Mouse (Mus musculus): ENCODE data around the gene Alyref2.
"Not testable (repeated sequence)": the region's sequence is repeated elsewhere in the genome, so short reads cannot be mapped to it uniquely, and the experiment has no call there.

Gene Alyref2

DNA sequence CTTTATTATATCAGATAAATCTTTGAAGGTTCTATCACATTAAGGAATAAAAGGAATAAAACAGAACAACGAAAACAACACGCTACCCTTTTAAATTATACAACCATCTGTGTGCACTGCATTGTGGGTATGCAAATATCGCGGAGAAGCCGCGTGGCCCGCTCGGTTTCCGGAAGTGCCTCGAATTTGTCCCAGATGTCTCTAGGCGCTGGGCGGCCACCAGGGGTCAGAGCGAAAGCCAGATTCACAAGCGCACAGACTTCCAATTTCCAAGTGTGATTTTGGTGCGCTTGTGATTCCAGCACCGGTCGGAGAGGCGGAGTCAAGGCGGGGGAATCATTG lies at the start of gene Alyref2:
Gene Alyref2, plus strand, starts transcription at position 229 of the 342 bp plus-strand sequence.
- peak; percentile 92 to 94 for DNase-seq (ENCODE audit: low spot score in 2 of 2)

DNA sequence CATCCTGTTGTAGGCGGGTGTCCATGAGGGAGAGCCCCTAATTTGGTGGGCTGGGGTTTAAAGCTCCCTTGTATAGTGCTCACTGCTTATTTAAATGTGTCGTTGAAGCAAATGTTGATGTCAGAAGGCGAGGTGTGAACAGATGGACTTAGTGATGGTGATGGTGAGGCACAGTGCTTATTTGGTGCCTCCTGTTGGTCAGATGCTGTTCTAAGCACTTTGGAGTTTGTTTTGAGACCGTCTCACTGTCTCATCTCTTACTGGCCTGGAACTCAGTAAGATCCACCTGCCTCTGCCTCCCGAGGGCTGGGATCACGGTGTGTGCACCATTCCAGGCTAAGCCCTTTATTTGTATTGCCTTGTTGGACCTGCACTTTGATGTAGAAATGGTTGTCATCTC lies 48.4 kb upstream of the Alyref2 start:
- DNase-seq (ENCODE audit: low spot score in 2 of 2): no peak

DNA sequence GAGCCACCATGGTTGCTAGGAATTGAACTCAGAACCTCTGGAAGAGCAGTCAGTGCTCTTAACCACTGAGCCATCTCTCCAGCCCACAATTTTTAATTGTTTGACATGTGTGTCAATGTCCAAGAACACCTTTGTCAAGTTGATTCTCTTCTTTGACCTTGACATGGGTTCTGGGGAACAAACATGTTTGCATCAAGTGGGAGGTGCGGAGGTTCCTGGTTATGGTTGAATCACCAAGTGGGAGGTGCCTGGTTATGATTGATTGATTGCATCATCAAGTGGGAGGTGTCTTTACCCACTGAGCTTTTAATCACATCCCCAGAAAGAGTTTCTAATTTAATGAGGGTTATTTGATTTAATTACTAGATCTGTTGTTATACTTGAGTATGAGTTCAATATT lies 45.7 kb upstream of the Alyref2 start:
- DNase-seq (ENCODE audit: low spot score in 2 of 2): no peak

DNA sequence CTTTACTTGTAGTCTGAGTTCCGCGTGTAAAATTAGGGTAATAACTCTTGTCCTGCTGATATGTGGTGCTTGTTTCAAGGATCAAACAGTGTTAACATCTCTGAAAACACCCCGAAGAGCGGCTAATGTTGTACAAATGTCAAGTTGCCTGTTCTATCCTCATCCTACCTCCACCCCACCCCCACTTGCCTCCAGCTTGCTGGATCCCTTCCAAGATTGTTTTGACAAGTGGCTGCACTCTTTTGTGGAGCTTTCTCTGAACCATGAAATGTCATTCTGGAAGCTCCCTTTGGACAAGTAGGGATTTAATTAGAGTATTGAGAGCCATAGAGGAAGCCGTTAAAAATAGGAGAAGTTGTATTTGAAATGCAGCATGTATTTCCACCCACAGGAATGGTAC lies 43.5 kb upstream of the Alyref2 start:
- peak in 1 of 2 experiments; percentile 7 for DNase-seq (ENCODE audit: low spot score in 2 of 2)

DNA sequence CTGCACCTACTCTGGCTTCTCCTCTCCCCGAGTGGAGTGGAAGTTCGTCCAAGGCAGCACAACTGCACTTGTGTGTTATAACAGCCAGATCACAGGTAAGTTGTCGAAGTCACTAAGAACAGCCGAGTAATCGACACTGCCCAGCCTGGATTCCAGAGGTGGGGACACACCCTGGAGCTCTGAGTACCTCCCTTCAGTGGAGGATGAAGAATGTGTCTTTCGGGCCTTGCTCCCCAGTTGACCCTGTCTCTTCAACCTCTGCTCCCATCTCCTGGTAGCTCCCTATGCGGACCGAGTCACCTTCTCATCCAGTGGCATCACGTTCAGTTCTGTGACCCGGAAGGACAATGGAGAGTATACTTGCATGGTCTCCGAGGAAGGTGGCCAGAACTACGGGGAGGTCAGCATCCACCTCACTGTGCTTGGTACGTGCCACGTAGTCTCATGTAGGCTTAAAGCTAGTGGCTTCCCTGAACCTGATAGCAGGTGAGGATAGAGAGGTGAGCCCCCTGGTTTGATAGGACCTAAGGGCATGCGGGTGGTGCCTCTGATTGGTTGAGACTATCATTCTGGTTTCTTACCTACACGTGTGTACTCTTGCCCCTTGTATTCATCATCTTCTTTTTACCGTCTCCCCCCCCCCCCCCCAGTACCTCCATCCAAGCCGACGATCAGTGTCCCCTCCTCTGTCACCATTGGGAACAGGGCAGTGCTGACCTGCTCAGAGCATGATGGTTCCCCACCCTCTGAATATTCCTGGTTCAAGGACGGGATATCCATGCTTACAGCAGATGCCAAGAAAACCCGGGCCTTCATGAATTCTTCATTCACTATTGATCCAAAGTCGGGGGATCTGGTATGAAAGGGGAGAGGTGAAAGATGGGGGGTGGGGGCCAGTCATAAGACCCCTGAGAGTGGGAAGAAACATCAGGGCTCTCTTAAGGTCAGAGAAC lies 42.5 kb upstream of the Alyref2 start:
- no peak for DNase-seq (ENCODE audit: low spot score in 2 of 2)

- no peak for DNase-seq (ENCODE audit: low spot score in 2 of 2)
Observed at GRCm38 (mm10) chr1:171463133-171463532, 40.1 kb upstream of the Alyref2 start.

DNA sequence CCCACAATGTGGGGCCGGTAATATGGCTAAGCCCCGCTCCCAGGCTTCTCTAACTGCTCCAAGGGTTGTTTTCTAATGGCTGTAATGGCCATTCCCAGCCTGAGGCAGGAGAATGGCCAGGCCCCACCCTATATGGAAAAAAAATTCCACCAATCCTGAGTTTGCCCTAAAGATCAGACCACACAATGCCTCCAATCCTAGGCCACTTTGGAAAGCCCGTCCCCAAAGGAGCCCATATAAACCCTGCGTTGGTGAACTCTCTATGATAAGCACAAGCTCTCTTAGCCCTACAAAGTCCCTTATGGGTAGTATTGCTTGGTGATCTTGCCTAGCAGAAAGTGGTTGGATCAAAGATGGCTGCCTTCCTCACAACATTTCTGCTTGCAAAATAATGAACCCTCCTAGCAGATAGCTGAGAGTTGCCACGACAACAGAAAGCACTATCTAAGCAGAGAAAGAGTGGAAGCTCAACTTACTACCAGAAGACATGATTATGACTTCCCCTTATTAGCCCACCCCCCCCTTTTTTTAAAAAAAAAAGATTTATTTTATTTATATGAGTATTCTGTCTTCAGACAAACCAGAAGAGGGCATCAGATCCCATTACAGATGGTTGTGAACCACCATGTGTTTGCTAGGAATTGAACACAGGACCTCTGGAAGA lies 37.4 kb upstream of the Alyref2 start:
- DNase-seq (ENCODE audit: low spot score in 2 of 2): no peak

- DNase-seq (ENCODE audit: low spot score in 2 of 2): no peak
Observed at GRCm38 (mm10) chr1:171466565-171466964, 36.7 kb upstream of the Alyref2 start.

DNA sequence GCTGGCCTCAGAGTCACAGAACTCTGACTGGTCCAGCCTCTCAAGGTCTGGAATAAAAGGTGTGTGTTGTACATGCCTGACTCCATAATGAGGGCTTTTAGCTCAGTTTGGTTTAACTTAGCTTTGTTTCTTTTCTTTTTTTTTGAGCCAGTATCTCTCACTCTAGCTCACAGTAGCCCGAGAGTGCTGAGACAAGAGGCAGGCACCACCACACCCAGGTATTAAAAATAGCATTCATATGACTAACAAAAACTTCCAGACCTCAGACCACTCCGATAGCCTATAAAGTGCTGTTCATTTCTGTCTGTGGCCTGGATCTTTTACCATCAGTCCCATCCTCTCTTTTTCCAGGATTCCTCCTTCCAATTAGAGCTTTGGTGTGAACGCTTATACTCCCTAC lies 33.6 kb upstream of the Alyref2 start:
- no peak for DNase-seq (ENCODE audit: low spot score in 2 of 2)

DNA sequence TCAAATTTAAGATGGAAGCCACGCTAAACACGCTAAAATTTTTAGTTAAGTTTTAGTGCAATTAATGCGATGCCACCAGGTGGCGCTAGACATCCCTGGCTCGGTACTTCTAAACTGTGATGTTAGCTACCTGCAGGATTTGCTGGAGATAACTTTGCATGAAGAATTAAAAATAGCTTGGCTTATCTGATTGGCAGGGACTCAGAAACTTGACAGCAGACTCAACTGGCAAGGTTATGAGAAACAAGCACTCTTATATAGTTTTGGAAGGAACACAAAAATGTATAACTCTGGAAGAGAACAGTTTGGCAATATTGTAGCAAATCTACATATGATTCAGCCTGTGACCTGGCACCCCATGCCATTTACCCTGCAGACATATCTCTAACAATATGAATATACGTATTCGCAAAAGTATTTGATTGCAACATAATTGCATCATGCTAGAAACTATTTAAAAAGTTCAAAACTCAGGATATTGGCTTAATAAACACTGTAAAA lies 32.9 kb upstream of the Alyref2 start:
- peak in 1 of 2 experiments; percentile 37 for DNase-seq (ENCODE audit: low spot score in 2 of 2)

DNA sequence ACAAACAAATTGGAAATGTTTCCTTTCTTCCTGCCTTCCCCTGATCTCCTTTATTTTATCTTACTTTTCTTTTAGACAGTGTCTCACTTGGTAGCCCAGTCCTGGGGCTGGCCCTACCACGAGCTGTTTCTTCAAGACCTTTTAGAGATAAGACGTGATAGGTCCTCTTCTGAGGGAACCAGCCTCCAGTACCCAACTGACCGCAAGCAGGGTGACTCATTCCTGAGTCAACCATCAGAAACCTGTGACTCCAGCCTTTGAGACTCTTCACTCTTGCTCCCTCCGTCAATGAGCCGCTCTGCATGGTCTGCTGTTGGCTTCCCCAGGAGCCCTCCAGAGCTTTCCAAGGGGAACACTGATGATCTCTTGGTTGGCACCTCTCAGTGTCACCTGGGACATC lies 32.4 kb upstream of the Alyref2 start:
- no peak for DNase-seq (ENCODE audit: low spot score in 2 of 2)

- DNase-seq (ENCODE audit: low spot score in 2 of 2): no peak
Observed at GRCm38 (mm10) chr1:171471452-171471851, 31.8 kb upstream of the Alyref2 start.

GRCm38 (mm10) chr1:171471941-171472340 lies 31.3 kb upstream of the Alyref2 start:
- DNase-seq (ENCODE audit: low spot score in 2 of 2): not testable (repeated sequence)

GRCm38 (mm10) chr1:171473506-171473905 lies 29.8 kb upstream of the Alyref2 start:
- DNase-seq (ENCODE audit: low spot score in 2 of 2): no peak

- no peak for DNase-seq (ENCODE audit: low spot score in 2 of 2)
Observed at GRCm38 (mm10) chr1:171473920-171474640, 29.2 kb upstream of the Alyref2 start.

DNA sequence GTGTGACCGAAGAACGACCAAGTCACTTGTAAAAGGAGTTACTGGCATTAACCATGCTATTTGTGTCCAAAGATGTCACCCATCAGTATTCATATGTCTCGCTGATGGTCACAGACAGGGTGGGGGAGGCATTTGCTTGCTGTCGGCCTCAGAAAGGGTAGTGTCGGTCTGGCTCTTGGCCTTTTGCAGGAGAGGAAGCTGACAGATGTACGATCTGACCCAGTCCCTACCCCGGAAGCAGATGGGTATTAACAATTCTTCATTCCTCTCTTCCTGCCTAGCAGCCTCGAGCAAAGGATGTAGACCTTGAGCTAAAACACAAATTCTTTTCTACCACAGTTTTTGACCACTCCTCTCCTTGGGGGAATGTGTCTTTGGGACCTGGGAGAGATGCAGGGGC lies 26.2 kb upstream of the Alyref2 start:
- DNase-seq (ENCODE audit: low spot score in 2 of 2): no peak

DNA sequence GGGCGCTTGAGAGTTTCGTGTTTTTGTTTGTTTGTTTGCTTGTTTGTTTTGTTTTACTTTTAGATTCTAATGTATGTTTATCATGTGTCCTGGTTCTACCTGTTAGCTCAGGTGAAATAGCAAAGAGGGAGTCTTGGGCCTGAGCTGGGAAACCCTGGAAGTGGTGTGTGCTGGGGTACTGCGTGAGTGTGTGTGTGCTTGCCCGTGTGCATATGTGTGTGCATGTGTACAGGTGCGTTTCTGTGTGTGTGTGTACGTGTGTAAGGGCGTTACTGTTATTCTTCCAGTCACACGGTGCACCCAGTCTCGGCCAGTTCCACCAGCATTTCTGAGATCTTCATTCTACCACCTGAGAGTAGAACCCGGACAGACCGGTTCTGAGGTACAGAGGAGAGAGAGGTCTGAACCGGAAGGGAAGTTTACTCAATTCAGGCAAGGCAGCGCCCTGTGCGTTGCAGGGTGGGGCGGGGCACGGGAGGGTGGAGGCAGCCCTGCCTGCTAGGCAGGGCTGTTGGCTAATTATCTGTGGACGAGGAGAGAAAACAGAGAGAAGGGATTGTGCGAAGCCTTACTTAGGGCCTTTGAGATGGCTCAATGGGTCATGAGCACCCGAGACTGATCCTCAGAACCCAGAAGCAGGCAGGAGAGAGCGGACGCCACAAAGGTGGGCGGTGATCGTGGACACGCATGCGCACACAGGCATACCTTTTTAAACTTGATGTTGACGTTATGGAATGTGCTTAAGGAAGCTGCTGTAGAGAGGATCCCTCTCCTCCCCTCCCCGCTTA lies 25.3 kb upstream of the Alyref2 start:
- no peak for DNase-seq (ENCODE audit: low spot score in 2 of 2)

DNA sequence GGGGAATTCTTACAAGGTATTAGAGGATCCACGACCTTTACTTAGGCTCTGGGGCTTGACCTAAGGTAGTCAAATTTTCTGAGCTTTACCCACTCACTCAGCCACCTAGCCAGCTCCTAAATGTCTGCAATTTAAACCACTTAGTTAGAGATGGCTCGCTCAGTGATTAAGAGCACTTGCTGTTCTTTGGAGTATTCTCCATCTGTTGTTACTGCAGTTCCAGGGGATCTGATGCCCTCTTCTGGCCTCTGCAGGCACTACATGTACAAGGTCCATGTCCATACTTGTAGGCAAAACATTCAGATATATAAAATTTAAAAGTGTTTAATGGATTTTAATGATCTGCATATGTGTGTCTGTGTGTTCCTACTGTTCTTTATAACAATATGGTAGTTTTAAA lies 24.3 kb upstream of the Alyref2 start:
- DNase-seq (ENCODE audit: low spot score in 2 of 2): peak; percentile 59 to 63

DNA sequence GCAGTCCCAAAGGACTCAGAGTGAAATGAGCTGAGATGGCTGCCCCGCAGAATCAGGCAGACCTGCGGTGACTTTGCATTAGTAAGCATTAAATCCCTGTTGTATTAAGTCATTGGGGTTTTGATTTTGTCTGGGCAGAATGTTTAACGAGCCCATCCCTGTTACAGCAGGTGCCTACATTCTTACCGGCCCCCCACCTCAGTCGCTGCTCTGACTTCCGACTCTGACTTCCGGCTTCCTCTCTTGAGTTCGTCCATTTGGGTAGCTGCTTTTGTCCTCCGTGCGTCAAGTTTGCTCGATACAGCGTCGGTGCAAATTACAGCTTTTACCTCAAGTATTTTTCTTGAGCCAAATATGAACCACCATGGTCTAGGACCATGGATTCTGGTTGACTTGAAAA lies 9.0 kb upstream of the Alyref2 start:
- DNase-seq (ENCODE audit: low spot score in 2 of 2): no peak

- no peak for DNase-seq (ENCODE audit: low spot score in 2 of 2)
Observed at GRCm38 (mm10) chr1:171495371-171495770, 7.9 kb upstream of the Alyref2 start.

DNA sequence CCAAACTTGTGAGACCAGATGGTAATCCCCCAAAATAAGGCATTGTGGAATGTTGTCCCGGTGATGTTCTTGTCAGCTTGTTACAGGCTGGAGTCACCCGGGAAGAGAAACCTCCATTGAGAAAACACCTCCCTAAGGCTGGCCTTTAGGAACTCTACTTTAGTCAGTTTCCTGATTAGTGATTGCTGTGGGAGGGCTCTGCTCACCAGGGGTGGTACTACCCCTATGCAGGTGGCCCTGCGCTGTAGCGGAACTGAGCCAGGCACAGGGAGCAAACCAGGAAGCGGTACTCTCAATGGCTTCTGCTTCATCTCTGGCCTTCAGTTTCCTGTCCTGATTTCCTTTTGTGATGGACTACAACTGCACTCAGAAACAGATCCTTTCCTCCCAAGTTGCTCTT lies 3.4 kb upstream of the Alyref2 start:
- no peak for DNase-seq (ENCODE audit: low spot score in 2 of 2)
